Comparison of ENCODE assay signal across 18 mouse cellular contexts in the genomic region with DNA sequence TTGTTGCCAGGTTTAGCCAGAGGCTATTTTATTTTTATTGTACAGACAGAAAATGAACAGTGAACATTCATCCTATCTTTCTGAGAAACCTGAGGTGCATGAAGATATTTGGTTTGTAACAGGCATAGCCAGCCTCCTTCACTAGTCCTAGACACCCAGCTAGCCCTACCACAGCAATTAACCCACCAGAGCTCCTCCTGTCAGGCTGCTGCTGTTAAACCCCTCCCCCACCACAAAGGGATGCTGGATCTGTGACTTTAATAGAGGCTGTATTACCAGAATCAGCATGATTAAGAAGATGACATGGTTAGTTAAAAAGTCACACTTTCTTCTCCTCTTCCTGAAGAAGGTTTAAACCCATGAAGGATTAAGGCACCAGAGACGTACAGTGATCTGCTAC.
A peak's percentile ranks its signal among the peaks of the same experiment; 100 is the strongest.
DNase-seq lines count a peak whose midpoint lies in the region; ATAC-seq lines count a peak whose summit lies in the region.
"Had no signal": no experiment of that assay in that cellular context is flagged by ENCODE, and none has a peak within 500 bp of the region (broad histone marks: within the 10 kb centered on the region; RNA-seq: fewer than 3 reads in every experiment).

No protein-coding gene starts in this region.

- H3K9ac ChIP-seq in hindbrain, embryonic 16.5 days (ENCODE audit: low read depth, low read length) = no peak overlapping the region
- H3K9ac ChIP-seq in forebrain, embryonic 16.5 days (replicated peaks; ENCODE audit: low read depth, low read length) = no peak overlapping the region
- H3K9ac ChIP-seq: heart, embryonic 13.5 days; limb, embryonic 15.5 days; stomach, embryonic 15.5 days had no signal

- H3K4me1 ChIP-seq in hindbrain, embryonic 10.5 days (replicated peaks) = peaks cover 28% of the 10 kb centered on the region
- H3K4me1 ChIP-seq in hindbrain, embryonic 16.5 days (ENCODE audit: control insufficient read depth, insufficient read depth, low read depth, low read length) = no peaks in the 10 kb centered on the region; the same call in 1 of the 2 replicates
- H3K4me1 ChIP-seq in forebrain, embryonic 16.5 days (replicated peaks; ENCODE audit: control insufficient read depth, insufficient read depth, low read length) = peaks cover 5% of the 10 kb centered on the region
- H3K4me1 ChIP-seq: heart, embryonic 13.5 days; limb, embryonic 15.5 days; stomach, embryonic 15.5 days had no signal

- H3K27me3 ChIP-seq in hindbrain, embryonic 10.5 days (ENCODE audit: insufficient read depth, poor library complexity, severe bottlenecking) = no peaks in the 10 kb centered on the region
- no peaks in the 10 kb centered on the region for H3K27me3 ChIP-seq in hindbrain, embryonic 16.5 days (replicated peaks; ENCODE audit: control insufficient read depth, insufficient read depth, low read length)
- no peaks in the 10 kb centered on the region for H3K27me3 ChIP-seq in forebrain, embryonic 16.5 days (replicated peaks; ENCODE audit: control insufficient read depth, insufficient read depth, low read length)
- H3K27me3 ChIP-seq: heart, embryonic 13.5 days; limb, embryonic 15.5 days; stomach, embryonic 15.5 days had no signal

- H3K36me3 ChIP-seq in hindbrain, embryonic 10.5 days = no peaks in the 10 kb centered on the region
- no peaks in the 10 kb centered on the region for H3K36me3 ChIP-seq in hindbrain, embryonic 16.5 days (ENCODE audit: control insufficient read depth, insufficient read depth, low read length)
- no peaks in the 10 kb centered on the region for H3K36me3 ChIP-seq in forebrain, embryonic 16.5 days (ENCODE audit: control insufficient read depth, insufficient read depth)
- H3K36me3 ChIP-seq: heart, embryonic 13.5 days; limb, embryonic 15.5 days; stomach, embryonic 15.5 days had no signal

- DNase-seq in hindbrain, embryonic 10.5 days (ENCODE audit: low spot score) = peak; percentile 9
- peak; percentile 4 for DNase-seq in mesoderm, embryonic 11.5 days (ENCODE audit: low read depth, low spot score)
- peak; percentile 44 for DNase-seq in retina, postnatal 1 day
- no peak for DNase-seq in frontal cortex, postnatal 25 days (ENCODE audit: low spot score in 2 of 2)
- no peak for DNase-seq in cerebellum, postnatal 4 days (ENCODE audit: low spot score in 2 of 2)
- DNase-seq: adrenal gland, postnatal 25 days; cerebellum, adult 2 months; kidney, adult 11 months; kidney, postnatal 14 days; lung, postnatal 10 days; right cerebral cortex, postnatal 14 days; thymus, adult 2 months had no signal

- peak overlapping the region; percentile 29; the same call in 1 of the 2 replicates for H3K27ac ChIP-seq in hindbrain, embryonic 10.5 days
- no peak overlapping the region for H3K27ac ChIP-seq in hindbrain, embryonic 16.5 days (ENCODE audit: low read depth, low read length)
- no peak overlapping the region for H3K27ac ChIP-seq in forebrain, embryonic 16.5 days (ENCODE audit: low read length)
- H3K27ac ChIP-seq: heart, embryonic 13.5 days; limb, embryonic 15.5 days; stomach, embryonic 15.5 days had no signal

- no peaks in the 10 kb centered on the region for H3K9me3 ChIP-seq in hindbrain, embryonic 10.5 days
- no peaks in the 10 kb centered on the region for H3K9me3 ChIP-seq in hindbrain, embryonic 16.5 days (ENCODE audit: control insufficient read depth, low read length)
- H3K9me3 ChIP-seq in forebrain, embryonic 16.5 days (ENCODE audit: control insufficient read depth, low read length) = no peaks in the 10 kb centered on the region
- H3K9me3 ChIP-seq: heart, embryonic 13.5 days; limb, embryonic 15.5 days; stomach, embryonic 15.5 days had no signal

- H3K4me3 ChIP-seq in hindbrain, embryonic 10.5 days = no peak overlapping the region
- H3K4me3 ChIP-seq in hindbrain, embryonic 16.5 days (ENCODE audit: low read length) = no peak overlapping the region
- no peak overlapping the region for H3K4me3 ChIP-seq in forebrain, embryonic 16.5 days (replicated peaks; ENCODE audit: low read length)
- H3K4me3 ChIP-seq: erythroblast, embryonic 14.5 days; heart, embryonic 13.5 days; limb, embryonic 15.5 days; stomach, embryonic 15.5 days had no signal

- H3K4me2 ChIP-seq in hindbrain, embryonic 16.5 days (ENCODE audit: low read length) = no peak overlapping the region
- no peak overlapping the region for H3K4me2 ChIP-seq in forebrain, embryonic 16.5 days (ENCODE audit: low read length)
- H3K4me2 ChIP-seq: heart, embryonic 13.5 days; limb, embryonic 15.5 days; stomach, embryonic 15.5 days had no signal

- WGBS in hindbrain, embryonic 10.5 days = 50% methylated on average over 1 of the region's 1 CpGs
- 45% methylated on average over 1 of the region's 1 CpGs for WGBS in hindbrain, embryonic 16.5 days
- 51% methylated on average over 1 of the region's 1 CpGs for WGBS in forebrain, embryonic 16.5 days

- no peak for ATAC-seq in hindbrain, embryonic 16.5 days
- ATAC-seq in forebrain, embryonic 16.5 days = peak; percentile 49; the same call in 1 of the 2 replicates

Comparison
In these comparisons a context has a peak if more than half of its experiments do, and no peak if none do; other contexts are left out.
1. DNase-seq: peak in hindbrain, embryonic 10.5 days (single experiment), mesoderm, embryonic 11.5 days (single experiment) and retina, postnatal 1 day (single experiment); none in frontal cortex, postnatal 25 days (0 of 2) and cerebellum, postnatal 4 days (0 of 2).